Mouse (Mus musculus) kidney, adult 2 months (tissue): ENCODE results near the gene Dcaf4.

Experiments used
- CTCF ChIP-seq: fragments of 200-500 bp; conservative IDR thresholded peaks from 2 replicates; pipeline ENCODE4 v1.5.1; 2011; ENCODE audit warnings: low read depth, mild to moderate bottlenecking, control low read depth, low read length, moderate library complexity, mixed read lengths; ENCODE audit not compliant: insufficient read depth, insufficient read length
- POLR2A ChIP-seq: fragments of 200-500 bp; IDR thresholded peaks from one replicate; pipeline ENCODE4 v1.6.1; 2011; ENCODE audit warnings: low read depth, low read length, control low read depth

DNA sequence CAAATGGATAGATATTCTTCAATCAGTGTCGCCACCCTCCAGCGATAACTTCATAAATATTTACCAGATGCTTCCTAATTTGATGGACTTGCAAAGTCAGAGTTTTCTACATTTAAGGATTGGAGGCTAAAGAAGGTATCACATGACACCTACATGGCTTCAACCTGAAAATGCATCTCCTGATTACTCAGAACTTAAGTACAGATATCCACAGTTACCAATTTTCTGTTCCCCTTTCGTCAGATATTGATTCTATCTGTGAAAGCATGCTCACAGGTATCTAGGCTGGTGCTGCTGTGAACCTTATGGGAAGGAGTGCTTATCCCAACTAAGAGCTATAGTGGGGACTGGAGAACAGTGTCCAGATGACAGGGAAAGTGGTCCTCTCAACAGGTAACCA is 42.3 kb downstream of the Dcaf4 start:
- no peak for TF ChIP-seq CTCF
- no peak for TF ChIP-seq POLR2A
